Mouse (Mus musculus) hindlimb bud, embryonic 11.5 days (tissue): ENCODE measurements around the gene H2-DMa.

ENCODE experiments used
- DNase-seq: peaks from one replicate; pipeline ENCODE4 v3.0.0-alpha.2; 2012; ENCODE audit warnings: low read depth, low spot score; ENCODE audit errors: extremely low spot score

The H2-DMa gene

DNA sequence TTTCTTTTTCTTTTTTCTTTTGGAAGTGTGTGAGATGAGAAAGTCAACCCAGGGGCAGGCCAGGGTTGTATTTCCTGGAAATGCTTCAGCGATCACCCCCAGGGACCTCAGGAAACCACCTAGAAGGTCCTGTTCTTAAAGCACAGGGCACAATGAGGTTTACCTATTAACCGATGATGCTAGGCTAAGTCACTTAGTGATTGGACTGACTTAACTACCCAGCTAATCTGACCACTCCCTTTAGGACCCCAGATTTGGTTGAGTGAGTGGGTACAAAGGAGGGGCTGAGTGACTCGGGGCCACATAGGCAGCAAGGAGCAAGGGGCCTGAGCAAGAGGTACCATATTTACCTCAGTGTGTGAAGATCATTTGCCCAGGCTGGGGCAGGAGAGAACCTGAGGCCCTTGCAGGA is 25.6 kb downstream of the H2-DMa start:
- DNase-seq = no peak

DNA sequence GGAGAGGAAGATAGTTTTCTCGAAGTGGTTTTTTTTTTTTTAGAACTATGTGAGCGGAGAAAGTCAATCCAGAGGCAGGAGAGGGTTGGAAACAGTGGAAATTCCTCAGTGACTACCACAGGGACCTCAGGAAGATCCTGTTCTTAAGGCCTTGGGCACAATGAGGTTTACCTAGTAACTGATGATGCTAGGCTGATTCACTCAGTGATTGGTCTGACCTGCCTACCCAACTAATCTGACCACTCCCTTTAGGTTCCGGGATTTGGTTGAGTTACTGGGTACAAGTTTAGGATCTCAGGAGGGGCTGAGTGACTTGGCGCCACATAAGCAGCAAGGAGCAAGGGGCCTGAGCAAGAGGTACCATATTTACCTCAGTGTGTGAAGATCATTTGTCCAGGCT is 33.6 kb downstream of the H2-DMa start, which contains the start of gene H2-DMb1:
TSS of gene H2-DMb1 (plus strand) at position 150 of the 400 bp plus-strand sequence.
- no peak for DNase-seq

DNA sequence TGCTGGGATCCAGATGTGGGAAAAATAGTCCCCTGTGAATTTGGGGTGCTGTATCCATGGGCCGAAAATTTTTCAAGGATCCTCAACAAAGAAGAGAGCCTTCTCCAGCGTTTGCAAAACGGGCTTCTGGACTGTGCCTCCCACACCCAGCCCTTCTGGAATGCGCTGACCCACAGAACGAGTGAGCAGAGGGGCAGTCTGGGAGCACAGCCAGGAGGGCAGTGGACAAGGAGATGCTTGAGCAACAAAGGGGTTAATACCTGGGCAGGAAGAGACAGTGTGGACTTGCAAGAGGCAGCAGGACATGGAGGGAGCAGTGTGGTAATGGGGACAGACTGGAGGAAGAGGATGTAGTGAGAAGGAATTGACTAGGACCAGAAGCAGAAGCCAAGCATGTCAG is 36.2 kb downstream of the H2-DMa start:
- DNase-seq = no peak

DNA sequence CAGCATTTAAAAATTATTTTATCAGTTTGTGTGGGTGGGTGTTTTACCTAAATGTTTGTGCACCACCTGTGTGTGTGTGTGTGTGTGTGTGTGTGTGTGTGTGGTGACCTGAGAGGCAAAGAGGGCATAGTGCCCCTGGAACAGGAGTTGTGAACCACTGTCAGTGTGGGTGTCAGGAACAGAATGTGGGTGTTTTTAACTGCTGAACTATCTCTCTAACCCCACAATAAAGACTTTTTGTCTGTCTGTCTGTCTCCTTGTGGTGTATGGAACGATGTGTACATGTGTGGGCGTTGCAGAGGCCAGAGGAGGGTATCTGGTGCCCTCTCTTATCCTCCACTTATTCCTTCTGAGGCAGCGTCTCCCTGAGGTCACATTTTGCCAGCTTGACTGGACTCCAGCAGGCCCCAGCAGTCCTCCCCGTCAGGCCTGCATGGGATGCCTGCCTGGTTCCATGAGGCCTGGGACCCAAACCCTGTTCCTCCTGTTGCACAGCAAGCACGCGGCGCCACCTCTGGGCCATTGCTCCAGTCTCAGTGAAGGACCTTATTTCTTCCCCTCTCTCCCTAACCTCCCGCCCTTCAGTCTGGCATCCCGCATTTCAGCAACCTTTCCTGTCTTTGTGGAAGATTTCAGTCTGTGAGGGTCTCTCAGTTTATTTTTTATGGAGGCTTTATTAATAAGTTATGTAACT is 45.0 kb downstream of the H2-DMa start:
- no peak for DNase-seq

DNA sequence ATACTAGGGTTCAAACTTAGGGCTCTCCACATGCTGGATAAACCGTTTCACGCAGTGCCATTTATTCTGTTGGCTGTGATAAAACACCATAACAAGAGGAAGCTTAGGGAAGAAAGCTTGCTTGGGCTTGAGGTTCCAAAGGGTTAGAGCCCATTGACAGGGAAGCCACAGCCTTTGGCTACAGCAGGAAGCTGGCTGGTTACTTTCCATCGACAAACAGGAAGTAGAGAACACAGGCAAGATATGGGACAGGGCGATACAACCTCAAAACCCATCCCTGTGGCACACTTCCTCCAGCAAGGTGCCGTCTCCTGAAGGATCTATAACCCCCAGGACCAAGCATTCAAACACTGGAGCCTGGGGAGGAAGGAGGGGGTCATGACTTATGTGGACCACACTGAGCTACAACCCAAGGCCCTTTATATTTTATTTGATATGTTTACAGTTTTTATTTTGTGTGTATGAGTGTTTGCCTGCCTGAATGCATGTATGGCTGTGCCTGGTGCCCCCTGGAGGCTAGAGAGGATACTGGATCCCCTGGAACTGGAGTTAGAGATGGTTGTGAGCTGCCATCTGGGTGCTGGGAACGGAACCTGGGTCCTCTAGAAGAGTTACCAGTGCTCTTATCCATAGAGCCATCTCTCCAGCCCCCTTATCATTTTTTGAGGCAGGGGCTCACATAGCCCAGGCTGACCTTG is 45.8 kb downstream of the H2-DMa start:
- no peak for DNase-seq

DNA sequence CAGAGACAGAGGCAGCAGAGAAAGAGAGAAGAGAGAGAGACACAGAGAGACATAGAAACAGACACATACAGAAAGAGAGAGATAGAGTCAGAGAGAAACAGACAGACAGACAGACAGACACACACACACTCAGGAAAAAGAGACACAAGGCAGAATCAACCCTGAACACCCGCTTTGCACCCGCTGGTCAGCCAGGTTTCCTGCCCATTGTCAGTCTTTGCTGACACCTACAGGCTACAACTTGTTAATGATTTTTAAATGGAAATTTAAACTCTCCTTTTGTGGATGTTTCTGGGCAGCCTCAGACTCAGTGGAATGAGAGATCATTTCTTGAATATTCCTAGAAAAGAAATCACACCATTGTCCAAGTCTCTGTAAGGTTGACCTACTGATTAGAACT is 49.9 kb downstream of the H2-DMa start:
- no peak for DNase-seq

DNA sequence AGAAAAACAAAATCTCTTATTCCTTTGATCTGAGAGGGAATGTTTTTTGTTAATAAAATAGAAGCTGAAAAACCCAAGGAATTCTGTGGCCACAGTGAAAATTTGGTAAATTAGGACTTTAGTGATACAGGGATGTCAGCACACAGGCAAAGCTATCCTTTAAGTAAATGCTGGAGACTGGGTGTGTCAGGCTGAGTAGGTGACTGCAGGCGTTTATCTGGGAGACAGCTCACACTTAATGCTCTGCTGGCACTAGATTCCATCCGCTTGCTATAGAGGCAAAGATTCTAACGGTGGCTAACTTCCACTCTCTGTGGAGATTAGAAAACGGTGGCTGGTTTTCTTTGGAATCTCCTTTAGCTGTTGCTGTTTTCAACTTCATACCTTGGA is 51.1 kb downstream of the H2-DMa start:
- DNase-seq = no peak

DNA sequence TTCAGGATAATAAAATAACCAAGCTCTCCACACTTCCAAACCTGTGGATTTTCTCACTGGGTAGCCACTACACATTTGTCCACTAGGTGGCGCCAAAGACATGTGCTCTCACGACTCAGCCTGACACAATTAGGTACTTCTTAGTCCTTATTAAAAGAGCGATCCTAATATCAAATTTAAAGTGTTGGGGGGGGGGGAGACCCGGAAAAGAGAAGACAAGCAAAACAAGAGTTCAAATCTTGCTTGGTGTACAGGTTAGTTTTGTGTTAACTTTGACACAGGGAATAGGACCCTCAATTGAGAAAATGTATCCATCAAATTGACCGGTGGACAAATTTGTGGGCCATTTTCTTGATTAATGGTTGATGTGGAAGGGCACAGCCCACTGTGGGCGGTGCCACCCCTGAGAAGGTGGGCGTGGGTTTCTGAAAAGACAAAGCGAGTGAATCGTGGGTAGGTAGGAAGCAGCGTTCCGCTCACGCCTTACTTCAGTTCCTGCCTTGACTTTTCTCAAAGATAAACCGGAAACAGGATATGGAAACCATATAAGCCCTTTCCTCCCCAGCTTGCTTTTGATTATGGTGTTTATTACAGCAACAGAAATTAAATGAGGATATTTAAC is 51.6 kb downstream of the H2-DMa start:
- peak; percentile 44 for DNase-seq

DNA sequence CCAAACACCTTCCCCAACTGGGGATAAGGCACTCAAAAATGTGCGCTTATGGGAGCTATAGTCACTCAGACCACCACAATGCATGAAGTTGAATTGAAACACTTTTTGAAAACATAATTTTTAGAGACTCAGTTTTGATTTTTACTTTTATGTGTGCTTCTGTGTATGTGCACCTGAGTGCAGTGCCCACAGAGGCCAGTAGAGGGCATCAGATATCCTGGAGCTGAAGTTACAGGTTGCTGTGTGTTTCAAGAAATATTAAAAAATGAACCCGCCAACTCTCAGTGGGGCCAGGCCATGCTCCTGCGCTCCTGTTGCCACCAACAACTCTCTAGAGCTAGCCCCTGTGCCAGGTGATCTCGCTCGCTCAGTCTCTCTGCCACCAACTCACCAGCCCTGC is 53.2 kb downstream of the H2-DMa start:
- DNase-seq = no peak

DNA sequence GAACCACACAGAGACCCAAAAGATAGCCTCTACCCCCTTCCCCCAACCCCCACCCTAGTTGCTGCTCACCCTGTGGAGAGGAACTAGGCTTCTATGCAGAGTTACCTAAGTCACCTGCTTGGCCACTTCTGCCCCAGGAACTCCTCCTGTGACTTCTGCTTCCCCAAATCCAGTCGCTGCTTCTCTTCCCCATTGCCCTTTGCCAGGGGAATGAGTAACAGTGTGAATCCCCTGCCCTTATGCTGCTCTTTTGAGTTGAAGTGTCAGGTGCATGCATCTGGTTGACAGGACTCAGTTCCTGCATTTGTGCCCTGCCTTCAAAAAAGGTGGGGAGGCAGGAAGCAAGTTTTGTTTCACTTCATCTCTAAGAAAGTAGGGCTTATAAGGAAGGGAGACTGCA is 54.7 kb downstream of the H2-DMa start:
- DNase-seq = no peak

DNA sequence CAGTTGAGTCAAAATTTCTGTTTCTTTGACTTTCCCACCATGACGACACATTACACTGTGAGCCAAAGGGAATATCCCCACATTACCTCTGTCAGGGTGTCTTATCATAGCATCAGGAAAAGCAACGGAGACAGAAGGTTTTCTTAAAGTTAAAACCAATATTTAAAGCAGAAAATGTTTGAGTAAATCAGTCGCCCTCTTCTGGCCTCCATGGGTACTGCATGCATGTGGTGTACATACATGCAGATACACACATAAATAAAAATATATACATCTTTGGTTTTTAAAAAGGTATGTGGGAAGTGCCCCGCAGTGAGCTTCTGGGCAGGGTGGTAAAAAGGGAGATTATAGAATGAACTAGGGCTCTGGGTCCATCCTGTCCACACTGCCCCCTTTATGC is 57.8 kb downstream of the H2-DMa start:
- no peak for DNase-seq

DNA sequence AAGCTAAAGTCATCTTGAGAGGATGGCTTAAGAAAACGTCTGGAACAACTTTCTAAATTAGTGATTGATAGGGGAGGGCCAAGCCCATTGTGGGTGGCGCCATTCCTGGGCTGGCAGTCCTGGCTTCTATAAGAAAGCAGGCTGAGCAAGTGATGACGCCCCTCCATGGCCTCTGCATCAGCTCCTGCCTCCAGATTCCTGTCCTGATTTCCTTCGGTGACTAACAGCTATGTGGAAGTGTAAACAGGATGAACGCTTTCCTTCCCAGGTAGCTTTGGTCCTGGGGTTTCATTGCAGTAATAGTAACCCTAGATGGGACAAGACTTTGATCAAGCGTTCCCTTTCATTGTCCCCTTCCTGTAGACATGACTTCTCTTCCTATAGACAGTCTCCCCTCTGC is 59.7 kb downstream of the H2-DMa start:
- no peak for DNase-seq

DNA sequence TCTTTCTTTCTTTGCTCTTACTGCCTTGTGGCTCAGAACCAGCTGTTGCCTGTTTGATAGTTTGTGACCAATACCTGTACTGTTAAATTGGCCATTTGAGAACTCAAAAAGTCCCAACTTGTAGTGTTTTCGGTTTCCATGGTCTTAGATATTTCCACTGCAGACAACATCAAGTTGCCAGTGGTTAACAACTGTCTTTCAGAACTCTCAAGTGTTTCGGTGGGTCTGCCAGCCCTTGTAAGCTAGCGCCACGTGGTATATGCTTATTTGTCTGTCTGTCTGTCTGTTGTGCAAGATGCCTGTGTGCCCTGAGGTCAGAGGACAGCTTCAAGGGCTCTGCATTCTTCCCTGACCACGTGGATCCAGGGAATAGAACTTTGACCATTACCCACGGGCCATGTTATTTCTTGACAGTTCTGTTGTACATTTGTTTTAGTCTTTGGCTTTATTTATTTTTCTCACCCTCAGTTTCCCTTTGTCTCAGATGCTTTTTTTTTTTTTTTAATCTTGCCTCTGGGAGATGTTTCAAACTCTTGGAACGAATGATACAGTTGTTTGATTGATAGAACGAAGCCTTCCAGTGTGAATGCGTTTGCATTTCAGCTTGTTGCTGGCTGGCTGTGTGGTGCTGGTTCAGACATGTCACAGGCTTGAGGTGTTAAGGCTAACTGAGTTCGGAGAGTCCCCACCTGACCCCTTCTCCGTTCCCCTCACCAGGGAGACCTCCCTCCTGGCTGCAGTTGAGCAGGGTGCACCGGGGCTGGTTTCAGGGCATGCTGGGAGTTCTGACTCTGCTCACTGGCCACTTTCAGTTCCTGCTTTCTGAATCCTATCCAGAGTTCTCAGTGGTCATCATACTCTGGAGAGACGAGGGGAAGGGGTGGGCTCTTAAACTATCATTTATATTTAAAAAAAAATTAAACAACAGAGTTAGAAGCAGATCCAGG is 60.8 kb downstream of the H2-DMa start:
- no peak for DNase-seq

DNA sequence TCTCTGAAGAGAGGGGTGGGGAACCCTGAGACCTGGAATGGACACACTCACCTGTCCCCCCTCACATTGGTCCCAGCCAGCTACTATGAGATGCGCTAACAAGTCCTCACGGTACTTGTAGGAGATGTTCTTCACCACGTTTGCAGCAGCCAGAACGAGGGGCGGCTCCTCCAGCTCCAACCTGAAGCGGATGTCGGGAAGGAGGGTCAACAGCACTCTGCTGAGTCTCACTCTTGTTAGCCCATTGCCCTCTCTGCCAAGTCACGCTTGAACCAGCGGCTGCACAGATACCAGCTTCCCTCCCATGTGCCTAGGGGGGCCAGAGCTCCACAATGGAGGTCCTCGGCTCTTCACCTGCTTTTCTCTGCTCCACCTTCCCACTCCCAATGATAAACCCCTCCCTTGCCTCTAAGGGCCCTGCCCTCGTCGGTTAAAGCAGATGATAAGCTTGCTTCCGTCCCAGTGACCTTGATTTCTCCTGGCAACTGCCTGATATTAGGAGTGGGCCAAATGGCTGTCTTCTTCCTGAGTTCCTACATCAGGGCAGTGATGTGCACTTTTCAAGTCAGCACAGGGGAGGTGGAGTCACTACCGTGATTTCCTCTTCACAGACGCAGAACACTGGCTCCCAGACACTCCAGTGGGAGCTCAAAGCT is 64.4 kb downstream of the H2-DMa start:
- DNase-seq = no peak

DNA sequence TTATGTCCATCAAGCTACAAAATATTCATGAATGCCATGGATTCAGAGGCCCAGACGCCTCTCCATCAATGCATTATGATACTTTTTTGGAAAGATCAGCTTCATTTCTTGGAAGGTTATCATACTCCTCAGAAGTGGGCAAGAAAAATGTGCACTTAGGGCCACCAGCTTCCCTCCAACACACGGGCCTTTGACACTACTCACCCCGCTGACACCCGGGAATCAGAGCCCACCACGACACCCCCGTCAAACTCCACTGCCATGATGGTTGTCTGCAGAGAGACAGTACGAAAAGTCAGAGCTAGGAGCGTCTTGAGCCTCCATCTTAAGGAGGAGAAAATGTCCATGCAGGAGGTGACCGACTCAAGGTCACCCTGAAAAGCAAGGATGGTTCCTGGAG is 66.2 kb downstream of the H2-DMa start:
- DNase-seq = no peak

DNA sequence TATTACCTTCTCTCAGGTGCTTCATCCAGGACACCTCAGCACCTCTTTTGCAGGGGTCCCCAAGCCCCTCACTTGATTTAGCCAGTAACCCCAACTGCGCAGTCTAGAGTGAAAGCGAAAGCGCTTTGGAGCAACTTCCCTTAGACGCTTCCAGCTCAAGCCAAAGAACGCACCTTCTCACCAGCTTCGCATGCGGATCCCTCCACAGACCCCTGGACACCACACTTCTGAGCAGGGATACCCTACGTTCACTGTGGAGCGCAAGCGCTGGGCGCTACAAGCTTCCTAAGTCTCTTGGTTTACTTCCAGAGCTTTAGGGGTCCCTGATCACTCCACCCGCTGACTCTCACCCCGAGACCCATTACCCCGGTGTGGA is 67.5 kb downstream of the H2-DMa start:
- no peak for DNase-seq

DNA sequence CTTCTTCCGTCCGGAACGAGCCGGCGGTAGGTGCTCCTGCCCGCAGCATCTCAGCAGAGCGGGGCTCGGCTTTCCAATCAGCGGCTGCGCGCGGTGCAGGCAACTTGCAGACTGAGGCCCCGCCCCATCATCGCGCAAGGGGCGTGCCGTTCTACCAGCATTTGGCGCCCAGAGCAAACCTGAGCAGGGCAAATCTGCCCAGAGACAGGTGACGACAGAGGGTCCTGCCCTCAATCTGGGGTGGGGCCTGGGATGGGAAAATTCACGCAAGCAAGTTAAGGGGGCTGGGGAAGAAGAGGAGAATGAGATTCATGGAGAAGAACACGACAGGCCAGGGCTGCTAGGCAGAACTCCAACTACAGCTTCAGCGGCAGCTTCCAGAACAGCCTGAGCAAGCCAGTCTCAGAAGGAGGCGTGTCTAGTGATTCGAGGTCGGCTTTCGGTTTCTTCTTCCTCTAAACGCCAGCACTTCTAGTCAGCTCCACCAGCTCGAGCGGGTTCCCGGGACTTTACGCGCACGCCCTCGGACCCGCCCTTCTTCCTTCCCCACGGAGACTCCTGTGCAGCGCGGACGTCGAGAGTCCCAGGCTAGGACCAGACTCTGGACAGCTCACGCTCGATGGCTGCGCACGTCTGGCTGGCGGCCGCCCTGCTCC is 68.0 kb downstream of the H2-DMa start, which contains the start of the genes Tap1 and Psmb9:
TSS of gene Tap1 (plus strand) at position 293 of the 656 bp plus-strand sequence.
TSS of gene Psmb9 (minus strand) at position 504 of the 656 bp plus-strand sequence.
- peak; percentile 93 for DNase-seq

DNA sequence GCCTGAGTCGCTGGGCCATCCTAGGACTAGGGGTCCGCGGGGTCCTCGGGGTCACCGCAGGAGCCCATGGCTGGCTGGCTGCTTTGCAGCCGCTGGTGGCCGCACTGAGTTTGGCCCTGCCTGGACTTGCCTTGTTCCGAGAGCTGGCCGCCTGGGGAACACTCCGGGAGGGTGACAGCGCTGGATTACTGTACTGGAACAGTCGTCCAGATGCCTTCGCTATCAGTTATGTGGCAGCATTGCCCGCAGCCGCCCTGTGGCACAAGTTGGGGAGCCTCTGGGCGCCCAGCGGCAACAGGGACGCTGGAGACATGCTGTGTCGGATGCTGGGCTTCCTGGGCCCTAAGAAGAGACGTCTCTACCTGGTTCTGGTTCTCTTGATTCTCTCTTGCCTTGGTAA is 68.7 kb downstream of the H2-DMa start:
- no peak for DNase-seq
